Mouse (Mus musculus) CD4-positive, CD25-positive, alpha-beta regulatory T cell, adult 4 months (primary cell): ENCODE data around the gene Slc7a8. TPM values are rescaled to one million over a fixed set of nuclear protein-coding genes. Genes with fewer than 3 reads are reported as not detected.
"Not testable (repeated sequence)": the region's sequence is repeated elsewhere in the genome, so short reads cannot be mapped to it uniquely, and the experiment has no call there.

ENCODE experiments used
- ATAC-seq: one replicate; pipeline ENCODE4 v1.8.0; 2017
- polyA plus RNA-seq, 2 experiments: library from polyadenylated mRNA; unstranded; fragments of 100-300 nt; shearing (Covaris generic); gene quantifications; one replicate each; pipeline ENCODE4 v1.2.1; 2017

Gene Slc7a8
- polyA plus RNA-seq, 2 experiments from 2014 or later: 0.14 TPM; not detected in 1

- no peak for ATAC-seq
Observed at GRCm38 (mm10) chr14:54780084-54780483, 1.7 kb downstream of the Slc7a8 start.

DNA sequence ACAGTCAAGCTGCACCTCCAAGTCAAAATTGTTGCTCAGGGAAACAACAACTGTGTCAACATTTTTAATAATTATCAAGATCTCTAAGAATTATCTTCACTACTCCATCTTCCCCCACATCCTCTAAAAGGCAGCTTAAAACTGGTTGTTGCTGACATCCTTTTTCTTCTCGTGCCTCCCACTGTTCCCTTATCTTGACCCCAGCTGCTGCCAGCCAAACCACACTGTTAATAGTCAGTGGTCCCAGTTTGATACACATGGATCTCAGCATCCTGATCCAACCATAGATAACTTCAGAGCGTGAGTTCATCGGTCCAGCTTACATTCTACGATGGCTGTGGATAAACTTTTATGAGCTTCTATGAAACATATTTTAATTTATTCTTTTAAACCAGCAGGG lies 3.9 kb downstream of the Slc7a8 start:
- ATAC-seq: no peak

DNA sequence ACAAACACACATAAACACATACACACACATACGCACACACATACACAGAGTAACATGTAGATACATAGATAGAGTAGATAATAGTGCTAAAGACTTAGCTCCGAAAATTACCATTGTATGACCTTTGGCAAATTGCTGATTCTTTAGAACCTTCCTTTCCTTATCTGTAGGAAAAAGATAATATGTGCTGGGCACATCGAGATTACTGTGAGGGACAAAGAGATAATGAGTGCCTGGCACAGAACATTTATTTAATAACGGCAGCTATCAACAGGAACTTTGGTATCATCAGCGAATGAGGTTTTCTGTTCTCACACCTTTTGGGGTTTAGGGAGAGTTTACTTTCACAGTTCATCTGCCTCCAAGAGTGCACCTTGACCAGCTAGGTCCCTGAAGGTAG lies 5.0 kb downstream of the Slc7a8 start:
- ATAC-seq: no peak

GRCm38 (mm10) chr14:54775534-54776041 lies 6.2 kb downstream of the Slc7a8 start:
- no peak for ATAC-seq

- no peak for ATAC-seq
Observed at GRCm38 (mm10) chr14:54772333-54772856, 9.4 kb downstream of the Slc7a8 start.

GRCm38 (mm10) chr14:54770373-54770772 lies 11.4 kb downstream of the Slc7a8 start:
- ATAC-seq: no peak

- no peak for ATAC-seq
Observed at GRCm38 (mm10) chr14:54769068-54769425, 12.7 kb downstream of the Slc7a8 start.

DNA sequence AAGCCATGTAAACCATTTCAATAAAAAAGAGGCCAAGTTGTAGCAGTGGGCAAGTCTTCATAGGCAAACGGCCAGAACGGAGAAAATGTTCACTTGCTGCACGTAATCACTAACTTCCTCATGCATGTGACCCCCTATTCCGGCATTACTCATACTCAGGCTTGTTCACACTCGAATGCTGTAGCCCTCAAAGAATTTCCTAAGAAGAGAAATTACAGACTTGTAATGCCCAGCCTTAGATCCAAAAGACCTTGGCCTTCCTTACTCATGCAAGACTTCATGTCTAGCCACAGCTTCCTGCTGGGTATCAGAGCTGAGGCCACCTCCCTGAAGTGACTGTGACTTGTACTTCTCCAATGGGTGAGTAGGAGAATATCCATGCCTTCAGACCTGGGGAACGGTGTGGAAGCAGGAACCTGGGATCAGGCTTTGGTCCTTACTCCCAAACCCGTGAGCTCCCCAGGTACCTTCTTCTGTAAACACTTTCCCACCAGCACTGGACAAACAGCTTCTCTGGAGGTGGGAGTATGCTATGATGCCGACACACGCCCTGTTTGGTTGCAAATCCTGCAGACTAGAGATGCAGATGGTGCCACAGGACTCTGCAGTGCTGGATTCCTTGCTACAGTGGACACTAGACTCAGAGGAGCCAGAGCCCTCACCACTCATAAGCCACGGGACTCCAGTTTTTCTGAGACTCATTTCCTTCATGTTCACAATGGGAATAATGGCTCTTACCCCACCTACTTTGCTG lies 13.3 kb downstream of the Slc7a8 start:
- no peak for ATAC-seq

GRCm38 (mm10) chr14:54766937-54767336 lies 14.8 kb downstream of the Slc7a8 start:
- not testable (repeated sequence) for ATAC-seq

DNA sequence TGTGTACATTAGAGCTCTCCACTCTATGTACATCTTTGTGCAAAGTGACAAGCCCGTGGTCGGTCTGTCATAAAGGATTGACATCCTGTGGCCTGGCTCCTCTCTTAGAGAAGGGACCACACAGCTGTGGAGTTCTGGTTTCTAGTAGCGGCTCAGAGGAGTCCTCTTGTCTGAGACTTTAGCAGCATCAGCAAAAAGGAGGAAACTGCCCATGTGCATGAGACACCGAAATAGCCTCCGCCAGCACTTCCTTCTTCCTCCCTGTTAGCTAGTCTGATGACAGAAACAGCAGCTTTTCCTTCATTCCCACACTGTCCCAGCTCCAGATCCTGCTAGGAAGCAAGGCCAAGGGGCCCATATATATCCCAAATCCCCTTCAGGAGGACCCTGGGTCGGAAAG lies 25.4 kb downstream of the Slc7a8 start:
- no peak for ATAC-seq

- ATAC-seq: no peak
Observed at GRCm38 (mm10) chr14:54754602-54755018, 27.1 kb downstream of the Slc7a8 start.

DNA sequence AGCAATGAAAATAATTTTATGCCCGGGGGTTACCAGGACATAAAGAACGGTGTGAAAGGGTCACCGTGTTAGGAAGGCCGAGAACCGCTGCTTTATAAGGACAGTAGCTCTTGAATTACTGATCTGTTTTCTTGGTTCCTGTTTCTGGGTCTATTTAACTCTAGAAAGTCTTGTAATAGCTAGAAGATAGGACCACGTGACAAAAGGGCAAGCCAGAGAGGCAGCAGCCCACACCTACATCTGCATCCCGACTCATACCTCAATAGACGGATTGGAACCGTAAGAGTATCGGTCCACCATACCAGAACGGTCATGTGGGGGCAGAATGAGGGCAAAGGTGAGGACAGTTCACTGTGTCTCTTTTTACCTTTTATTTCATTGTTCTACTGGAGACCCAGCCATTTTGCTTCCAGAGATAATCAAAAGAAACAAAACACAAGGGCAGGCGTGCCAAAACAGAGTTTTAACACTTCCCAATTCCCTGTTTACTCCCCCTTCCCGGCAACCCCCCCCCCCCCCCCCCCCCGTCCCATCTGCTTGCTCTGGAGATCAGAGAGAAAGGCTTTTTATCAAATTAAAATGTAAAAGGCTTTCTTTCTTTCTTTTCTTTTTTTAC lies 27.7 kb downstream of the Slc7a8 start:
- no peak for ATAC-seq

DNA sequence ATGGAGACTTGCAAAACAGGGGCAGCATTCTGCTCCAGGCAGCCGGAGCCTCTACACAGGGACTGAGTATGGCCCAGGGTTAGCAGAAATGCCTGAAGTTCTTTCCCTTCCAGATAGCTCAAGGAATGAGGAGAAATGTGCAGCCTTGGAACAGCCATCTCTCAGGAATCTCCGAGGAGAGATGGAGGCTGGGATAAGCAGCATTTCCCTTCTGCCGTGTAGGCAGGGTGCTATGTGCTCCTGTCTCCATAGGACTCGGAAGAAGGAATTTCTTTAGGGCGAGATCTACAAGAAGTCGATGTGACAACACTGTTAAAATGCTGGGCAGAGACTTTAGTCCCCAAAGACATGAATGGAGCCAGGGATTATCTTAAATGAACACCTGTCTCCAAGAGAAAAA lies 28.8 kb downstream of the Slc7a8 start:
- ATAC-seq: no peak

DNA sequence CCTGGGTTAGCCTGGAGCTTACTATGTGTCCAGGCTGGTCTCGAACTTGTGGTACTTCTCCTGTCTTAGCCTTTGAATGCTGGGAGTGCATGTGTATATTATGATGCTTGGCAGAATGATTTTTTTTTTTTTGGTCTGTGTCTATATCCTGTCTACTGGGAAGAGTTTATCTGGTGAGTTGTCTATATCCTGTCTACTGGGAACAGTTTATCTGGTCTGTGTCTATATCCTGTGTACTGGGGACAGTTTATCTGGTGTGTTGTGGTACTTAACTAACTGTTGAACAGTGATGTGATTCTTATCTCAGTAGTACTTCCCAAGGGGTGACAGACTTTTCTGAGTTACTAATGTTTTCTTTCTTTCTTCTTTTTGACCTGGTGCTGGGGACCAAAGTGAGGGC lies 30.0 kb downstream of the Slc7a8 start:
- no peak for ATAC-seq

- ATAC-seq: no peak
Observed at GRCm38 (mm10) chr14:54749238-54749637, 32.5 kb downstream of the Slc7a8 start.

DNA sequence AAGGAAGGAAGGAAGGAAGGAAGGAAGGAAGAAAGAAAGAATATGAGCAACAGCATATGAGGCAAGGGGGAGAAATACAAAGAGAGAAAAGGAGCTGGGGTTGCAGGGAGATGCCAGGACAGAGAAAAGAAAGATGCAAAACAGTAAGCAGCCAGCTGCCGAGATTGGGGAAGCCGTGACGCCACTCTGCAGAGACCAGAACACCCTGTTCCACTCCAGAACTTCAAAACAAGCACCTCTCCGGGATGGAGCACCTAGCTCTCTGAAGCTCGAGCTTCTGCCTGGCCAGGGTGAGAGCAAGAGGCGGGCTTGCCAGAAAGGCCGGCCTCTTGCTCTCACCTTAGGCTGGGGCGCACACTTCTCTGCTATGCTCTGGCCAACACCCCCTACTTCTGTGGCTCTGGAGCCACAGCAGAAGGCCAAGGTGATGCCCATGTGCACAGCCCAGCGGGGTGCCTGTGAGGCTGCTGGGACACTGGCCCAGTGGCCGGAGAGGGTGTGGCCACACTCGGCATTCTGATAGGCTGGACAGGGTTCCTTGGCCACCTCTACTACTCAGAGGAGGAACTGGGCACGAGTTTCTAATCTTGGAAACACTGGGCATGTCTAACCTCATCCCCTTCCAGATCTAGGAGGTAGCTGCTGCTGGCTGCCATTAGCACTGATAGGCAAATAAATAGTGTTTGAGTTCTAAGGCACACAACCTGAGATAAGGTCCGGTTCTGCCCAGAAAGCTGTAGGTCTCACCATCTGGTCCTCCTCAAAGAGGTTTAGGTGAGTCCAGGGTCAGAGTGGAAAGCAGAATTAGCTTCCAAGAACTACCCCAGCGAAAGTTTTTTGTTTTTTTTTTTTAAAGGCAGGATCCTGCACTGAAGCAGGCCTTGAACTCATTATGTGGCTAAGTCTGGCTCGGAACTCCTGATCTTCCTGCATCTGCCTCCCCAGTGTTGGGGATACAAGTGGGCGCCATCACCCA lies 33.5 kb downstream of the Slc7a8 start:
- no peak for ATAC-seq

GRCm38 (mm10) chr14:54746038-54746437 lies 35.7 kb downstream of the Slc7a8 start:
- no peak for ATAC-seq

- ATAC-seq: no peak
Observed at GRCm38 (mm10) chr14:54744473-54744872, 37.3 kb downstream of the Slc7a8 start.

GRCm38 (mm10) chr14:54742375-54742774 lies 39.4 kb downstream of the Slc7a8 start:
- ATAC-seq: no peak

GRCm38 (mm10) chr14:54741721-54742120 lies 40.0 kb downstream of the Slc7a8 start:
- no peak for ATAC-seq

- no peak for ATAC-seq
Observed at GRCm38 (mm10) chr14:54737634-54738033, 44.1 kb downstream of the Slc7a8 start.
